Mouse (Mus musculus): ENCODE measurements around the gene Stx3. TPM values are rescaled to one million over a fixed set of nuclear protein-coding genes. Genes with fewer than 3 reads are reported as not detected.

Stx3 gene
- polyA plus RNA-seq, 1 experiment from 2014 or later: 28.4 TPM

DNA sequence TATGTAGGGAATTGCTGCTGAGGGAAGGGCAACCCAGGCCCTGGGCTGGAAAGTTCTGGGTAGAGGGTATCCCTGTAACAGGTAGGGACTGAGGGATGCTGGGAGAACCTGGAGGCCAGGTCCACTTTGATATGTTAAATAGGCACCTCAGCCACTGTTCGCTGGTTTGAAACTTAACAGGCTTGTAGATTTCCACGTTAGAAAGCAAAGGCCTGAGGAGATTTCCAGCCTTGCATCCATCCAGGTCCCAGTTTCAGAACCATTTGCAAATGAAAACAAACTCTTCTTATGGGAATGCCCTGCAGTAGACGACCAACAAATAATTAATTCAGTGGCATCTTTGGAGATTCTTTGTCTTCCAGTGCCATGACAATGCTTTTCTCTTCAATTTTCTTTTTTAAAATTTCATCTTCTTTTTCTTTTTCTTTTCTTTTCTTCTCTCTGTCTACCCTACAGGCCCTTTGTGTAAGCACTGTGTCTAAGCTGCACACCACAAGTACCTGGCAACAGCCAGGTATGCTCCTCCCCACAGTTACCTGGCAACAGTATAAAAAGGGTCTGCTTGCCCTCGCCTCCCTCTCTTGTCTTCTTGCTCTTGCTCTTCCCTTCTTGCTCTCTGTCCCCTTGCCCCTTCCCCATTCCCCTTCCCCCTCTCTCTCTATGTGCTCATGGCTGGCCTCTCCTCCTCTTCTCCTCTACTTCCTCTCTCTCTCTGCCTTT is 4.3 kb upstream of the Stx3 start:
- Histone ChIP-seq H3K27ac (ENCODE audit: low read depth) (no peak overlapping the region), H3K4me2 (ENCODE audit: low read length) (no peak overlapping the region), H3K4me3 (ENCODE audit: low read depth, low read length) (no peak overlapping the region), H3K36me3 (ENCODE audit: control insufficient read depth, insufficient read depth, low read length) (no peaks in the 10 kb centered on the region), H3K27me3 (replicated peaks; ENCODE audit: control insufficient read depth, insufficient read depth, low read length) (0 out of 2 replicates have a peak, but pooled peaks cover 6% of the 10 kb centered on the region), H3K9ac (ENCODE audit: low read length) (no peak overlapping the region), H3K4me1 (replicated peaks; ENCODE audit: control insufficient read depth, insufficient read depth, low read length) (0 out of 2 replicates have a peak, but pooled peaks cover 3% of the 10 kb centered on the region), H3K9me3 (ENCODE audit: control insufficient read depth, low read length) (no peaks in the 10 kb centered on the region)
- WGBS: 45% methylated on average over 4 of the region's 4 CpGs
- ATAC-seq (replicated peaks; ENCODE audit: low FRiP score, low TSS enrichment, low read depth) (no peak), DNase-seq (ENCODE audit: low spot score) (no peak)

DNA sequence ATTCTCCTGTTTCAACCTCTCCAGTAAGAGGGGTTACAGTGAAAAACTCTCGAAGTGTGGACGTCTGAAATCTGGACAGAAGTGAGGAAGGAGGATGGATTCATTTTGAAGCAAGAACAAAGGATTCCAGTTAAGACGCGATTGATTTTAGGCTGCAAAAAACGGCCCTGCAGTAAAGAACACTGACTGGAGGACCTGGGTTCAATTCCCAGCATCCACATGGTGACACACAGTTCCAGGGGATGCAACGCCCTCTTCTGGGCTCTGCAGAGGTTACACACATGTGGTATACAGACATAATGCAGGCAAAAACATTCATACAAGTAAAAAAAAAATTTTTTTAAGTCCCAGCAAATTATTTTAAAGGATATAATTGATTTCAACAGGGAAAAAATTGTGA is 1.0 kb upstream of the Stx3 start:
- 30% methylated on average over 6 of the region's 6 CpGs for WGBS

DNA sequence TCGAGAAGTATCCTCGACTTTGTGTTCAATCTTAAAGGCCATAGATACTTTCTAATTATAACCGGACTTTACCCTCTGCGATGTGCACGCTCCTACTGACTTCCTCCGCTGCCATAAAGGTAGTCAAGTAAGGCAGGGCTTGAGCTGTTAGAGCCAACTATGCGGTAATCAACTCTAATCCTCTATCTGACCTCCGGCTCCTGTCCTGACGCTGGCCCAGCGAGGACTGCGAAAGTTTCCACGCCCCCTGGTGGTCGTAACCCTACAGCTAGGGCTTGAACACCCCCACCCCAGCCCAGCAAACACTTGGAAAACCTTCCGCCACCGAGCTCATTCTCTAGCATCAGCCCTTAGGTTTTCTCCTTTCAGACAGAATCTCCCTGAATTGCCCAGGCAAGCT is 597 bp upstream of the Stx3 start:
- DNase-seq (ENCODE audit: low spot score) (peak; percentile 92), ATAC-seq (replicated peaks; ENCODE audit: low FRiP score, low TSS enrichment, low read depth) (peak; percentile 63; the same call in 1 of the 2 replicates)
- no peak overlapping the region for H3K9ac ChIP-seq (ENCODE audit: low read length)
- H3K27me3 ChIP-seq (replicated peaks; ENCODE audit: control insufficient read depth, insufficient read depth, low read length): 0 out of 2 replicates have a peak, but pooled peaks cover 6% of the 10 kb centered on the region
- no peaks in the 10 kb centered on the region for H3K36me3 ChIP-seq (ENCODE audit: control insufficient read depth, insufficient read depth, low read length)
- peak overlapping the region; percentile 93 for H3K4me2 ChIP-seq (ENCODE audit: low read length)
- peak overlapping the region; percentile 64 for H3K4me3 ChIP-seq (ENCODE audit: low read depth, low read length)
- H3K27ac ChIP-seq (ENCODE audit: low read depth): no peak overlapping the region
- WGBS: under 1% methylated on average over 15 of the region's 15 CpGs
- H3K4me1 ChIP-seq (replicated peaks; ENCODE audit: control insufficient read depth, insufficient read depth, low read length): 0 out of 2 replicates have a peak, but pooled peaks cover 3% of the 10 kb centered on the region
- H3K9me3 ChIP-seq (ENCODE audit: control insufficient read depth, low read length): no peaks in the 10 kb centered on the region

More for the DNA sequence above, 1.0 kb upstream of the Stx3 start:
- no peak for DNase-seq (ENCODE audit: low spot score)
- Histone ChIP-seq H3K4me3 (ENCODE audit: low read depth, low read length) (peak overlapping the region; percentile 64), H3K36me3 (ENCODE audit: control insufficient read depth, insufficient read depth, low read length) (no peaks in the 10 kb centered on the region), H3K9me3 (ENCODE audit: control insufficient read depth, low read length) (no peaks in the 10 kb centered on the region), H3K27ac (ENCODE audit: low read depth) (no peak overlapping the region), H3K27me3 (replicated peaks; ENCODE audit: control insufficient read depth, insufficient read depth, low read length) (0 out of 2 replicates have a peak, but pooled peaks cover 6% of the 10 kb centered on the region), H3K4me1 (replicated peaks; ENCODE audit: control insufficient read depth, insufficient read depth, low read length) (0 out of 2 replicates have a peak, but pooled peaks cover 3% of the 10 kb centered on the region), H3K4me2 (ENCODE audit: low read length) (peak overlapping the region; percentile 93), H3K9ac (ENCODE audit: low read length) (no peak overlapping the region)
- no peak for ATAC-seq (replicated peaks; ENCODE audit: low FRiP score, low TSS enrichment, low read depth)

DNA sequence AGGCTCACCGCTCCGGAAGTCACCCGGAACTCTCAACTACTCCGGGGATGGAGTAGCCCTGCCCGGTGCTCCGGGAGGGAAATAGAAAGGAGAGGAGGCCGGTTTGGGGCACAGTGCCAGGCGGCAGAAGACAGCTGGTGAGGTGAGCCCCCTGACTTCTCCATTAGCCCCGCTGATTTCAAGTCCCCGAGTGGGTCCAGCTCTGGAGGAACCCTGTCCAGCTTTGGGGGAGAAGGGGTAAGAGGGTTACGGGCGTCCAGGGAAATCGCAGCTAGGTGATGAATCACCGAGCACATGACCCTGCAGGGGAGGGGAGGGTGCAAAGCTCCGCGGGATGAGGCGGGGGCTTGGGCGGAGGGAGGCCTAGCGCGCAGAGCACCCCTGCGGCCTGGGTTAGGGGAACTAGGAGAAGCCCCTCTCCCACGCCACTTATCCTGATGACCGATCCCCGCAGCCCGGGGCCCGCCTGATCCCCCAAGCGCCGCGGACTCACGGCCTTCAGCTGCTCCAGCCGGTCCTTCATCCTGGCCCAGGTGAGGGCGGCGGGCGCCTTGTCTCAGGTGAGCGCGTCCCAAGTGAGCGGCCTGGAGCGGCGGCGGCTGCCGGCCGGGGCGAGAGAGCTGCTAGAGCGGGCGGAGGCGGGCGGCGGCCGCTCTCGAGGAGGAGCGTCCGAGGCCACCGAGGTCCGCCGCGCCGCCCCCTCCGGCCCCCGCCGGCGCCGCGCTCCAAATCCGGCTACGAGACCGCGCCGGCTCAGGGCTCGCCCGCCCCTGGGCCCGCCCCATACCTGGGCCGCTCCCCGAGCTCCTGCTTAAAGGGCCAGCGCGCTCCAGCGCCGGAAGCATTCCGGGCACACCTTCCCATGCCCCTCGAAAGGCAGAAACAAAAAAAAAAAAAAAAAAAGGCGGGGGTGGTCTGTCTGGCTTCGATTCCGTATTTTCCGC is 732 bp downstream of the Stx3 start:
- Histone ChIP-seq H3K27me3 (replicated peaks; ENCODE audit: control insufficient read depth, insufficient read depth, low read length) (0 out of 2 replicates have a peak, but pooled peaks cover 6% of the 10 kb centered on the region), H3K9me3 (ENCODE audit: control insufficient read depth, low read length) (no peaks in the 10 kb centered on the region), H3K4me1 (replicated peaks; ENCODE audit: control insufficient read depth, insufficient read depth, low read length) (0 out of 2 replicates have a peak, but pooled peaks cover 3% of the 10 kb centered on the region), H3K4me3 (ENCODE audit: low read depth, low read length) (peak overlapping the region; percentile 64), H3K36me3 (ENCODE audit: control insufficient read depth, insufficient read depth, low read length) (no peaks in the 10 kb centered on the region), H3K27ac (ENCODE audit: low read depth) (peak overlapping the region; percentile 67), H3K4me2 (ENCODE audit: low read length) (peak overlapping the region; percentile 93), H3K9ac (ENCODE audit: low read length) (peak overlapping the region; percentile 72)
- under 1% methylated on average over 59 of the region's 83 CpGs for WGBS
- peak; percentile 90 for ATAC-seq (replicated peaks; ENCODE audit: low FRiP score, low TSS enrichment, low read depth)
- peak; percentile 82 for DNase-seq (ENCODE audit: low spot score)

DNA sequence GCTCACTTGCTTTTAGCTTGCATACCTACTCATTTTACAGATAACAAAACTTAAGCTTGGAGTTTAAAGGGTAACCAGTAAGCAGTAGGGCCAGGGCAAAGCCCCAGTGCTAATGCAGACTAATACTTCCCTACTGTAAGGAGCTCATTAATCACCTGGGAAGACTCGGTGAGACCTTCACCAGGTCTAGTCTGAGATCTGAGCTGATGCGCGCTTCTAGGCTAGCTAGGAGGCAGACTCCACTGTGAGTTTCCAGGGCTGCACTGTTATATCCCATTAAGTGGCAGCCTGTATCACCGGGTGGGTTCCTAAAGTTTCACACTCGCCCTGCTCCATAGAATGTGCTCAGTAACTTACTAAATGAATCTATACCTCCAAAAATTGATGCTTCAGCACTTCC is 1.6 kb downstream of the Stx3 start:
- DNase-seq (ENCODE audit: low spot score): peak; percentile 62
- no peak overlapping the region for H3K27ac ChIP-seq (ENCODE audit: low read depth)

DNA sequence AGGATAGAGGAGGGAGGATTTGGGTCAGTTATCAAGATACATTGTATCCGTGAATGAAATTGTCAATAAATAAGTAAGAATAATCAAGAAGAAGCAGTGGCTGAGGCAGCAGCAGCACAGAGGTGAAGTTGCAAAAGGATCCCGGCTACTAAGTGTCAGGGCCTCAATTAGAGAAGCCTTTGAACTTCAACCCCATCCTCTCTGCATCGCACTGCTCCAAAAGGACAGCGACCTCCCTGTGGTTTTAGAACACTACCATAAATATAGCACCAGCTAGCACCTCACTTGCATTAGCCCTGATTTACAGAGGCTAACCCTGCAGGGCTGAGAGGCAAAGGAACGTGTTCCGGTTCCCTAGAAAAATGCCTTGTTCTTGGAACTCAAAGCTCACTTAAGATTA is 2.5 kb downstream of the Stx3 start:
- H3K9ac ChIP-seq (ENCODE audit: low read length): no peak overlapping the region
- H3K27ac ChIP-seq (ENCODE audit: low read depth): no peak overlapping the region
- H3K4me3 ChIP-seq (ENCODE audit: low read depth, low read length): no peak overlapping the region
- ATAC-seq (replicated peaks; ENCODE audit: low FRiP score, low TSS enrichment, low read depth) (no peak), DNase-seq (ENCODE audit: low spot score) (no peak)
- 0 out of 2 replicates have a peak, but pooled peaks cover 6% of the 10 kb centered on the region for H3K27me3 ChIP-seq (replicated peaks; ENCODE audit: control insufficient read depth, insufficient read depth, low read length)
- no peaks in the 10 kb centered on the region for H3K9me3 ChIP-seq (ENCODE audit: control insufficient read depth, low read length)
- 0 out of 2 replicates have a peak, but pooled peaks cover 3% of the 10 kb centered on the region for H3K4me1 ChIP-seq (replicated peaks; ENCODE audit: control insufficient read depth, insufficient read depth, low read length)
- WGBS: 38% methylated on average over 6 of the region's 6 CpGs
- H3K4me2 ChIP-seq (ENCODE audit: low read length): no peak overlapping the region
- no peaks in the 10 kb centered on the region for H3K36me3 ChIP-seq (ENCODE audit: control insufficient read depth, insufficient read depth, low read length)

More for the DNA sequence above, 1.6 kb downstream of the Stx3 start:
- Histone ChIP-seq H3K36me3 (ENCODE audit: control insufficient read depth, insufficient read depth, low read length) (no peaks in the 10 kb centered on the region), H3K4me2 (ENCODE audit: low read length) (peak overlapping the region; percentile 93), H3K27me3 (replicated peaks; ENCODE audit: control insufficient read depth, insufficient read depth, low read length) (0 out of 2 replicates have a peak, but pooled peaks cover 6% of the 10 kb centered on the region), H3K4me1 (replicated peaks; ENCODE audit: control insufficient read depth, insufficient read depth, low read length) (0 out of 2 replicates have a peak, but pooled peaks cover 3% of the 10 kb centered on the region), H3K4me3 (ENCODE audit: low read depth, low read length) (peak overlapping the region; percentile 64), H3K9ac (ENCODE audit: low read length) (no peak overlapping the region; the same call in 1 of the 2 replicates), H3K9me3 (ENCODE audit: control insufficient read depth, low read length) (no peaks in the 10 kb centered on the region)
- WGBS: 16% methylated on average over 5 of the region's 5 CpGs
- no peak for ATAC-seq (replicated peaks; ENCODE audit: low FRiP score, low TSS enrichment, low read depth)

DNA sequence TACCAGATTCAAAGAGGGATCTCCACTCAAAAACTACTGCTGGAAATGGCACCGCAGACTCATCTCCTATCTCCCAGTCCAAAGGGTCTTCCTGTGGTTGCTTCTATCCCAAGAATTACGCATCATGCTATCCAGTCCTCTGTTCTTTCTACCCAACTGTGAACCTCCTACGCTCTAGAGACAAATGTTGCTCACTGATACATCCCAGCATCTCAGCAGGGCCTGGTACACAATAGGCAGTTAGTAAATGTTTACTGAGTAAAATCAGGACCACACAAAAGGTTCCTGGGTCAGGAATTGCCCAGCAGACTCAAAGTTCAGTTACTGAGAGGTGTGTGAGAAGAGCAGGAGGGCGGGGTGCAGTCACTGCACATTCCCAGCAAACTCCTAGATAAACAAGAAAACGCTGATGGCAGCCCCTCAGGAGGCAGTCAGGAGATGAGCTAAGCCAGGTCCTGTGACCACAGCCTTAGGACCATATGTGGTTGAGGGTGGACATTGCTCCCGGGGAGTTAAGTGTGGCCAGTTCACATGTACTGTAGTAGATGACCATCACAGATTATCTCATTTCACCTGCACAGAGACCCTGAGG is 4.4 kb downstream of the Stx3 start:
- 0 out of 2 replicates have a peak, but pooled peaks cover 3% of the 10 kb centered on the region for H3K4me1 ChIP-seq (replicated peaks; ENCODE audit: control insufficient read depth, insufficient read depth, low read length)

DNA sequence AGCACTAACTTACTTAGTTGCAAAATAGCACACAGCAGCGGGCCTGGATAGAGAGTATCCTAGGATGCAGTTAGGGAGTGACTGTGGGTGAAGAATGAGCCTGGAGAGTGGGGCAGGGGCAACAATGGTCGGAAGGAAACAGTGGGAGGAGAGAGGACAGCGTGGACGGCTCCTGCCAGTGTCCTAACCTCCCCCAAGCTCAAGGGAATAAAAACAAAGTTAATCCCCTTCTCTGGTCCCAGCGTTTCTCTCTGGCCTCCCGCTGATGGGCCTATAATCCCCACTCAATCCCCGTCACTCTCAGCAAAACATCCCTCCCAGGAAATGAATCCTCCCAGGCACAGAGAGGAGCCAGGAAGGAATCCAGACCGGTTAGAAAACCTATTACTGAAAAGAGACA is 5.6 kb downstream of the Stx3 start:
- Histone ChIP-seq H3K9ac (ENCODE audit: low read length) (no peak overlapping the region), H3K27ac (ENCODE audit: low read depth) (peak overlapping the region; percentile 16; the same call in 1 of the 2 replicates), H3K4me3 (ENCODE audit: low read depth, low read length) (no peak overlapping the region), H3K27me3 (replicated peaks; ENCODE audit: control insufficient read depth, insufficient read depth, low read length) (no peaks in the 10 kb centered on the region), H3K36me3 (ENCODE audit: control insufficient read depth, insufficient read depth, low read length) (no peaks in the 10 kb centered on the region), H3K9me3 (ENCODE audit: control insufficient read depth, low read length) (no peaks in the 10 kb centered on the region), H3K4me2 (ENCODE audit: low read length) (peak overlapping the region; percentile 18; the same call in 1 of the 2 replicates), H3K4me1 (replicated peaks; ENCODE audit: control insufficient read depth, insufficient read depth, low read length) (no peaks in the 10 kb centered on the region)
- ATAC-seq (replicated peaks; ENCODE audit: low FRiP score, low TSS enrichment, low read depth) (no peak), DNase-seq (ENCODE audit: low spot score) (no peak)
- WGBS: 27% methylated on average over 8 of the region's 8 CpGs

More for the DNA sequence above, 4.4 kb downstream of the Stx3 start:
- 76% methylated on average over 6 of the region's 6 CpGs for WGBS
- no peak overlapping the region for H3K27ac ChIP-seq (ENCODE audit: low read depth)
- DNase-seq (ENCODE audit: low spot score) (no peak), ATAC-seq (replicated peaks; ENCODE audit: low FRiP score, low TSS enrichment, low read depth) (no peak)
- no peaks in the 10 kb centered on the region for H3K36me3 ChIP-seq (ENCODE audit: control insufficient read depth, insufficient read depth, low read length)
- no peak overlapping the region for H3K4me3 ChIP-seq (ENCODE audit: low read depth, low read length)
- no peak overlapping the region for H3K4me2 ChIP-seq (ENCODE audit: low read length)
- H3K9me3 ChIP-seq (ENCODE audit: control insufficient read depth, low read length): no peaks in the 10 kb centered on the region
- H3K9ac ChIP-seq (ENCODE audit: low read length): no peak overlapping the region
- 0 out of 2 replicates have a peak, but pooled peaks cover 6% of the 10 kb centered on the region for H3K27me3 ChIP-seq (replicated peaks; ENCODE audit: control insufficient read depth, insufficient read depth, low read length)
